Mouse (Mus musculus) neural tube, embryonic 10.5 days (tissue): ENCODE results near the gene Spsb3.
A peak's percentile ranks its signal among the peaks of the same experiment; 100 is the strongest.

ENCODE experiments used
- DNase-seq: peaks from one replicate; pipeline ENCODE4 v3.0.0-alpha.2; 2017; ENCODE audit warnings: low spot score; ENCODE audit errors: extremely low spot score

Spsb3 gene

DNA sequence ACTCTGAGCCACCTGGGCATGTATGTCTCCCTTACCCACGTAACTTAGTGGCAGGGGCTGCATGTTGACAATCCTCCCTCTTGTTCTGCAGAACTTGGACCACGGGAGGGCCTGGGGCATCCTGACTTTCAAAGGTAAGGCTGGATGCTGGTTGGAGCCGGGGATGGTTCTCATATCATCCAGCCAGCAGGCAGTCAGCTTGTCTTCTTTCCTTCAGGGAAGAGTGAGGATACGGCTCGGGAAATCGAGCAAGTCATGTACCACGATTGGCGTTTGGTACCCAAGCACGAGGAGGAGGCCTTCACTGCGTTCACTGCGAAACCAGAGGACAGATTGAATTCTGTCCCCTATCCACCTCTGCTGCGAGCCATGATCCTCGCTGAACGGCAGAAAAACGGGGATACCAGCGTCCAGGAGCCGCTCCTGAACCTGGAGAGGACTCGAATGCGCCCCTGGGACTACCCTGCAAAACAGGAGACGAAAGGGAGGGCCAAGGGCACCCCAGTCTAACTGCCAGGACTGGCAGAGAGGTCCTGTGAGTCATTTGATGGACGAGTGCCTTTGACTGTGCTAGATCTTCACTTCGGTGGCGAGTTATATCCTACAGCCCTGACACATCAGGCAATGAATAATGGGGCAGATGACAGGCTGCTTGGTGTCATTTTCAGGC lies 9.3 kb downstream of the Spsb3 start:
- DNase-seq, result no peak

- peak; percentile 78 for DNase-seq
These were observed 10.0 kb downstream of the Spsb3 start, which contains the start of gene Nme3 for GRCm38 (mm10) chr17:24896241-24896992. Gene Nme3, plus strand, starts transcription at chr17:24896500.

DNA sequence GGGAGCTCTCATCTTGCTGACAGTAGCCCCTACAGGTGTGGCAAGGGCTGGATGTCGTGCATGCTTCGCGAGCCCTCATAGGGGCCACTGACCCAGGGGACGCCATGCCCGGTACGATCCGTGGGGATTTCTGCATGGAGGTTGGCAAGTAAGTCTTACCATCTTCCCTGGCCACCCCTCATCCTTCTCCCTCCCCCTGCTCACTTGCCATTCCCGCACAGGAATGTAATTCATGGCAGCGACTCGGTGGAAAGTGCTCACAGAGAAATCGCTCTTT lies 10.5 kb downstream of the Spsb3 start:
- no peak for DNase-seq

GRCm38 (mm10) chr17:24897600-24897999 lies 11.2 kb downstream of the Spsb3 start:
- DNase-seq, result no peak

DNA sequence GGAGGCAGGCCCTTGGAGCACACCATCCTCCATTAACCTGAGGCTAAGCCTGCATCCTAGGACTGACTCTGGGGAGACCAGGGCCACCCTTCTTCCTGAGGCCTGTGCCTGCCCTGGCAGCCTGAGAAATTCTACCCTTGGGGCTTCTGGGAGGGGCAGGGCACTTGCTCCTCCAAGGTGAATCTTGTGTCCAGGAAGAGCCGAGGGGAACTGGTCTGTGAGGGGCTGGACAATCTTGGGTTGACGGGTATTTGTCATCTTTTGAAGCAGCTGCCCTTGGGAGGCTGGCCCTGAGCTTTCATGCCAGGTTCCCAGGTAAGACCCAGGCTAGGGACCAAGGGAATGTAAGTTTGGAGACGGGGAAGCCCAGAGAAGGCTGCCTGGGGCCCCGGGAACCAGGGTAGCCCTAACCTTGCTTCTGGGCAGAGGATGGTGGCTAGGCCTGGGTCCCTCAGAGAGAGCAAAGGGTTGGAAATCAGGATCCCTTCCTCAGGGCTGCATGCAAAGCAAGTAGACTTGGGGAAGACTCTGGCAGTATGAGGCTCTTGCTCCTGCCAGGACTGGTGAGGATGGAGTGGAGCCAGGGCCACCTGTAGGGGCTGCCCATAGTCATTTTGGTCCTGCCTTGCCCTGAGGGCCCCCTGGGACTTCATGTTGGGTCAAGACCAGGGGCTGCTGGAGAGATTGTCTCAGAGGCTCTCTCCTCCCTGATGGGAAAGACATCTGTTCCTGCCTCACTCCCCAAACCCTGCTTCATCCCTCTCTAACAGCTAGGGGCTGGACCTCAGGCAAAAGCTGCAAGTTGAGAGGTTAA lies 11.8 kb downstream of the Spsb3 start:
- no peak for DNase-seq

DNA sequence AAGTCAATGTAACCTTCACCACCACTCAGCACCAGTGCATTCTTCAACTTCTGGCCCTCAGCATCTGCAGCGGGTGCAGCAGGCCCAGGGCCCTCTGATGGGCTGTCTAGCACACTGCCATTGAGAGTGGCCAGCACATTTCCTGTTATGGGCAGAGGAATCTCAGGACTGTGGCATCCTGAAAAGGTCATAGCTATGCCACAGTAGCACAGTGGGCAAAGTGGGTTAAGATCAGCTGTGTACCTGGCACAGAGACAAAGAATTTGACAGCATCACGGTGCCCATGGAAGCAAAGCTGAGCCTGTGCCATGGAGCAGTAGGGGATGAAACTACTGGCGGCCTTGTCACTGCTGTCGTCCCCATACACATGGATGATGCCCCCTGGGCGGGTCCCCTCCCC lies 12.7 kb downstream of the Spsb3 start:
- DNase-seq, result no peak

GRCm38 (mm10) chr17:24900014-24900413 lies 13.6 kb downstream of the Spsb3 start:
- no peak for DNase-seq

DNA sequence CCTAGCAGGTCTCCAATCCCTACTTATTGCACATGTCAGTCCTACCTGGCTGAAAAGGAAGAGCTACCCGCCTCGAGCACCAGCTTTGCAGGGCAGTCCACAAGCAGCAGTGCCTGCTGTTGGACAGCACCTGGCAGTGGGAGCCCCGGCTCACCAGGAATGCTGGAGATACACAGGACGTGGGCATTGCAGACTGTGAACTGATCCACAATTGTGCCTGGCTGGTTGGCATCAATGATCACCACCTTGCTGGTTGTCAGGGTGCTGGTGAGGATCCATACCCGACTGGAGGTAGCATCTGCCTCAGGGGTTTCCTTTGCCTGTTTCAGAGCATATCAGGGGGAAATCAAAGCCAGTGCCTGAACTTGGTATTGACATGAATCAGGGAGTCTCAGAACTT lies 15.7 kb downstream of the Spsb3 start:
- DNase-seq, result no peak

GRCm38 (mm10) chr17:24902671-24903474 lies 16.4 kb downstream of the Spsb3 start:
- no peak for DNase-seq

- DNase-seq, result no peak
These were observed 17.3 kb downstream of the Spsb3 start for GRCm38 (mm10) chr17:24903767-24904166.

DNA sequence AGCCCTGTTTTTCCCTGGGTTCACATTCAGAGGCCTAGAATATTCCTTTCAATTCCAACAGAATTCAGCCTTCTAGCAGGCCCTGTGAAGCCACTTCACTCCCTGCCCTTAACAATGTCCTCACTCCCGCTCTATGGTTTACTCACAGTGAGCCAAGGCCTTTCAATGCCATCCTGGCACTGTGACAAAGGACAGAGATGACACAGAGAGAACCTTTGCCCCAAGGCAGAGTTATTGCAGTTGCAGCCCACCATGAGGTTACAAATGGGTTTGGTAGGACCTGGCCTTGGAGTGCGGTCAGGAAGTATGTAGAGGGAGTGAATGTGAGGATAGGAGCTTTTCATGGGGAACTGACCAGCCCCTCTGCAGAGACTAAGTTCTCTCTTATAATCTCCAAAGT lies 21.1 kb downstream of the Spsb3 start:
- DNase-seq, result no peak

DNA sequence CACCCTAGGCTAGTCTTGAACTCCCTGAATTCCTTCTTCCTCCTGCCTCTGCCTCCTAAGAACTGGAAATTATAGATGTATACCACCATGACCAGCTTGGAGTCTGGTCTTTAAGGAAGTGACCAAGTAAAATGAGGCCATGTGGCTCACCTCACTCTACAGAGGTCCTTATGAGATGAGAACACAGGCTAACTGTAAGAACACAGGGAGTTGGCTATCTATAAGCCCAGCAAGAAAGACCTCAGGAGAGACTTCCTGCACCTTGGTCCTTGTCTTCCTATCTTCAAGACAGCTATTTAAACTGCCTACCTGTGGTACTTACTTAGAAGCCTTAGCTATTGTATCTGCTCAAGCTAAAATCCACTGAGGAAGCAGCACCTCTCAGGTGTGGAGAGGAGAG lies 27.5 kb downstream of the Spsb3 start:
- DNase-seq, result no peak

- DNase-seq, result no peak
These were observed 36.8 kb downstream of the Spsb3 start for GRCm38 (mm10) chr17:24923246-24923645.

- DNase-seq, result no peak
These were observed 43.1 kb downstream of the Spsb3 start for GRCm38 (mm10) chr17:24929506-24929905.

GRCm38 (mm10) chr17:24932431-24932830 lies 46.0 kb downstream of the Spsb3 start:
- no peak for DNase-seq

DNA sequence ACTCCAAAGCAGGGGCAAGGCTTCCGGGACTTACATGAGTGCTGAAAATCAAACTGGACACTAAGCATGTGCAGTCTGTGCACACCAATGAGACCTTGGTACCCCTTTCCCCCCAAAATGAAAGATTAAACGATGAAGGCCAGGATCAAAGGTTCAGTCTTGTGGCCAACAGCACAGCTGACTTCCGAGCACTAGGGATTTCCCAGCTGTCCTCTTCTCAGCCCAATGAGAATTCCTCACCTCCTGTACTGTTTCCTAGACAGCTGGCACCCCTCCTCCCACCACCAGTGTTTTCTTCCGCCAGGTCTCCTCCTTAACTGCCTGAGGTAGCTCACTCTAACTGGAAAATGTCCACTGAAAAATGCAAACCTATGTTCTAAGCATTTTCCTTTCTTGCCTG lies 46.7 kb downstream of the Spsb3 start:
- no peak for DNase-seq

DNA sequence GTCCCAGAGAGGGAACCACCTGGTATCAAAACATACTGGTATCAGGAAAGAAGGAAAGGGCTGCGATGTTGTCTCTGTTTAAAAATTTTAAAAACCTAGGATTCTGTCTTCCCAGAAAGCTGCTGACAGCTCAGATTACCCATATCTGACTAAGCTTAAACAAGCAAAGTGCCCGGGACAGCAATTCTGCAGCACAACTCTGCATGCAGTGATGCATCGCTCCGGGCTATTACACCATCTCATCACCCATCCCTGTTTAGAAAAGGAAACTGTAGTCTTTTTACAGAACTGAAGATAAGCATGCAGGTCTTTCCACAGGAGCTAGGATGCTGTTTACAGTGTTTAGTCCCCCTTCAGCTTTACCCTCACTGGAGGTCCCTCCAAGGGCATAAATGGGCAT lies 48.5 kb downstream of the Spsb3 start:
- DNase-seq, result no peak

DNA sequence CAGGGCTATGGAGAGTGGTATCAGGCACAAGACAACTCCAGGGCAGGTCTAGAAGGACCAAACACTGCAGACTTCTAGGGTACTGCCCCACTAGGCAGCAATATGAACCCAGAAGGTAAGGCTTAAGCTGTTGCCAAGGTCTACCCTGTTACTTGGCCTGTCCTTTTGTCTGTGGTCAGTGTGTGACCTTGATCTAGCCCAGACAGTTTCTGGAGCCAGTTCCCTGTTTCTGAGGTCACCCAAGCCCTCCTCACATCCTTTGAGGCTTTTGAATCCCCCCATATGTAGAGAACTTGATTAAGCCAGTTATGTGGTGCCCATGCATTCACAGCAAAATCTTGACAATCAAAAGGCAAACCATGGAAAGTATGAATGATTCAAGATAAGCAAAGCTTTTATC lies 49.2 kb downstream of the Spsb3 start:
- no peak for DNase-seq

- DNase-seq, result peak; percentile 96
These were observed 50.1 kb downstream of the Spsb3 start, which contains the start of gene Mapk8ip3 for GRCm38 (mm10) chr17:24936259-24937237. Gene Mapk8ip3, minus strand, starts transcription at chr17:24936977.

DNA sequence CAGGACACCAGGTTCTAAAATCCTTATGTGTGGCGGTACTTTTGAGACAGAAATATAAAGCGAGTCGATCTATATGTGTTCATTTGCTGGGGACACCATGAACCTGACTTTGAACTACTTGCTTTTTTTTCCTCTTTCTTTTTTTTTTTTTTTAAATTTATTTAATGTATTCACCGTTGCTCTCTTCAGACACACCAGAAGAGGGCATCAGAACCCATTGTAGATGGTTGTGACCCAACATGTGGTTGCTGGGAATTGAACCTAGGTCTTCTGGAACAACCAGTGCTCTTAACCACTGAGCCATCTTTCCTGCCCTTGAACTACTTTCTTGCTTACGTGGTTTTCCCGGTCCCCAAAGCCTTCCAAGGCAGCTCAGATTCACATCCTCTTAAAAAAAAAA lies 50.8 kb downstream of the Spsb3 start:
- no peak for DNase-seq
